Mouse (Mus musculus): Measurements from ENCODE around the gene Amotl2. TPM values are rescaled to one million over a fixed set of nuclear protein-coding genes. Genes with fewer than 3 reads are reported as not detected.

Amotl2 gene
- polyA plus RNA-seq, 1 experiment, result 24.4 TPM

GRCm38 (mm10) chr9:102746753-102747152 lies 30.3 kb downstream of the Amotl2 start:
- H3K4me3 ChIP-seq (replicated peaks; ENCODE audit: insufficient read depth, low read depth, low read length), result no peak overlapping the region
- TF ChIP-seq CTCF (IDR thresholded peaks at IDR 0.05; ENCODE audit: borderline replicate concordance, insufficient read depth, low read depth, low read length) (no peak), POLR2A (IDR thresholded peaks at IDR 0.05; ENCODE audit: borderline replicate concordance, insufficient read depth, low read length) (no peak)
- no peaks in the 10 kb centered on the region for H3K27me3 ChIP-seq (ENCODE audit: control insufficient read depth, insufficient read depth, low read length)
- DNase-seq, result no peak
- H3K4me1 ChIP-seq (ENCODE audit: control insufficient read depth, insufficient read depth, low read length), result no peaks in the 10 kb centered on the region
- no peak overlapping the region for H3K27ac ChIP-seq (ENCODE audit: insufficient read depth, low read length)
- whole genome bisulfite sequencing, result 34% methylated on average over 5 of the region's 5 CpGs

GRCm38 (mm10) chr9:102747902-102748301 lies 31.4 kb downstream of the Amotl2 start:
- Histone ChIP-seq H3K27me3 (ENCODE audit: control insufficient read depth, insufficient read depth, low read length) (no peaks in the 10 kb centered on the region), H3K4me1 (ENCODE audit: control insufficient read depth, insufficient read depth, low read length) (no peaks in the 10 kb centered on the region), H3K4me3 (replicated peaks; ENCODE audit: insufficient read depth, low read depth, low read length) (no peak overlapping the region), H3K27ac (ENCODE audit: insufficient read depth, low read length) (no peak overlapping the region)
- no peak for DNase-seq
- 71% methylated on average over 5 of the region's 5 CpGs for WGBS
- no peak for TF ChIP-seq CTCF (IDR thresholded peaks at IDR 0.05; ENCODE audit: borderline replicate concordance, insufficient read depth, low read depth, low read length)
- TF ChIP-seq POLR2A (IDR thresholded peaks at IDR 0.05; ENCODE audit: borderline replicate concordance, insufficient read depth, low read length), result no peak

GRCm38 (mm10) chr9:102749216-102749615 lies 32.7 kb downstream of the Amotl2 start:
- H3K27ac ChIP-seq (ENCODE audit: insufficient read depth, low read length), result no peak overlapping the region
- no peaks in the 10 kb centered on the region for H3K4me1 ChIP-seq (ENCODE audit: control insufficient read depth, insufficient read depth, low read length)
- no peak for TF ChIP-seq CTCF (IDR thresholded peaks at IDR 0.05; ENCODE audit: borderline replicate concordance, insufficient read depth, low read depth, low read length)
- no peaks in the 10 kb centered on the region for H3K27me3 ChIP-seq (ENCODE audit: control insufficient read depth, insufficient read depth, low read length)
- no peak for DNase-seq
- no peak overlapping the region for H3K4me3 ChIP-seq (replicated peaks; ENCODE audit: insufficient read depth, low read depth, low read length)
- WGBS, result 90% methylated on average over 11 of the region's 11 CpGs

- Histone ChIP-seq H3K4me1 (ENCODE audit: control insufficient read depth, insufficient read depth, low read length) (no peaks in the 10 kb centered on the region), H3K27me3 (ENCODE audit: control insufficient read depth, insufficient read depth, low read length) (no peaks in the 10 kb centered on the region), H3K4me3 (replicated peaks; ENCODE audit: insufficient read depth, low read depth, low read length) (no peak overlapping the region), H3K27ac (ENCODE audit: insufficient read depth, low read length) (no peak overlapping the region)
- DNase-seq, result no peak
- TF ChIP-seq POLR2A (IDR thresholded peaks at IDR 0.05; ENCODE audit: borderline replicate concordance, insufficient read depth, low read length) (no peak), CTCF (IDR thresholded peaks at IDR 0.05; ENCODE audit: borderline replicate concordance, insufficient read depth, low read depth, low read length) (no peak)
- WGBS, result 97% methylated on average over 5 of the region's 5 CpGs
Observed at GRCm38 (mm10) chr9:102751632-102752303, 35.3 kb downstream of the Amotl2 start.

- H3K4me3 ChIP-seq (replicated peaks; ENCODE audit: insufficient read depth, low read depth, low read length), result no peak overlapping the region
- TF ChIP-seq POLR2A (IDR thresholded peaks at IDR 0.05; ENCODE audit: borderline replicate concordance, insufficient read depth, low read length), result no peak
- no peak for TF ChIP-seq CTCF (IDR thresholded peaks at IDR 0.05; ENCODE audit: borderline replicate concordance, insufficient read depth, low read depth, low read length)
- no peak overlapping the region for H3K27ac ChIP-seq (ENCODE audit: insufficient read depth, low read length)
- H3K4me1 ChIP-seq (ENCODE audit: control insufficient read depth, insufficient read depth, low read length), result no peaks in the 10 kb centered on the region
- DNase-seq, result no peak
- no peaks in the 10 kb centered on the region for H3K27me3 ChIP-seq (ENCODE audit: control insufficient read depth, insufficient read depth, low read length)
Observed at GRCm38 (mm10) chr9:102753299-102753698, 36.8 kb downstream of the Amotl2 start.

GRCm38 (mm10) chr9:102755161-102755560 lies 38.7 kb downstream of the Amotl2 start:
- no peak for DNase-seq
- WGBS, result 69% methylated on average over 4 of the region's 4 CpGs
- Histone ChIP-seq H3K27me3 (ENCODE audit: control insufficient read depth, insufficient read depth, low read length) (no peaks in the 10 kb centered on the region), H3K4me3 (replicated peaks; ENCODE audit: insufficient read depth, low read depth, low read length) (no peak overlapping the region), H3K4me1 (ENCODE audit: control insufficient read depth, insufficient read depth, low read length) (no peaks in the 10 kb centered on the region), H3K27ac (ENCODE audit: insufficient read depth, low read length) (no peak overlapping the region)
- TF ChIP-seq CTCF (IDR thresholded peaks at IDR 0.05; ENCODE audit: borderline replicate concordance, insufficient read depth, low read depth, low read length) (no peak), POLR2A (IDR thresholded peaks at IDR 0.05; ENCODE audit: borderline replicate concordance, insufficient read depth, low read length) (no peak)

- DNase-seq, result no peak
- Histone ChIP-seq H3K4me1 (ENCODE audit: control insufficient read depth, insufficient read depth, low read length) (no peaks in the 10 kb centered on the region), H3K27ac (ENCODE audit: insufficient read depth, low read length) (no peak overlapping the region), H3K4me3 (replicated peaks; ENCODE audit: insufficient read depth, low read depth, low read length) (no peak overlapping the region), H3K27me3 (ENCODE audit: control insufficient read depth, insufficient read depth, low read length) (no peaks in the 10 kb centered on the region)
- 62% methylated on average over 9 of the region's 9 CpGs for WGBS
- TF ChIP-seq POLR2A (IDR thresholded peaks at IDR 0.05; ENCODE audit: borderline replicate concordance, insufficient read depth, low read length), result no peak
- TF ChIP-seq CTCF (IDR thresholded peaks at IDR 0.05; ENCODE audit: borderline replicate concordance, insufficient read depth, low read depth, low read length), result no peak
Observed at GRCm38 (mm10) chr9:102755591-102756270, 39.3 kb downstream of the Amotl2 start.

- Histone ChIP-seq H3K27me3 (ENCODE audit: control insufficient read depth, insufficient read depth, low read length) (no peaks in the 10 kb centered on the region), H3K4me3 (replicated peaks; ENCODE audit: insufficient read depth, low read depth, low read length) (no peak overlapping the region), H3K4me1 (ENCODE audit: control insufficient read depth, insufficient read depth, low read length) (no peaks in the 10 kb centered on the region), H3K27ac (ENCODE audit: insufficient read depth, low read length) (no peak overlapping the region)
- DNase-seq, result no peak
- 61% methylated on average over 14 of the region's 14 CpGs for WGBS
- TF ChIP-seq CTCF (IDR thresholded peaks at IDR 0.05; ENCODE audit: borderline replicate concordance, insufficient read depth, low read depth, low read length), result no peak
- TF ChIP-seq POLR2A (IDR thresholded peaks at IDR 0.05; ENCODE audit: borderline replicate concordance, insufficient read depth, low read length), result no peak
Observed at GRCm38 (mm10) chr9:102756352-102756751, 39.9 kb downstream of the Amotl2 start.

Measured in cerebellum, adult 2 months (tissue).